Mouse (Mus musculus) E14TG2a.4 (cell line): ENCODE data around the gene 9130023H24Rik.

ENCODE experiments used
- CTCF ChIP-seq: conservative IDR thresholded peaks from 2 replicates; pipeline ENCODE4 v1.5.1; 2014; ENCODE audit warnings: low read length
- NANOG ChIP-seq: IDR thresholded peaks from 2 replicates; pipeline ENCODE4 v1.6.1; 2014; ENCODE audit warnings: borderline replicate concordance, low read length, mixed read lengths
- POU5F1 ChIP-seq: IDR thresholded peaks from 2 replicates; pipeline ENCODE4 v1.6.1; 2014; ENCODE audit warnings: low read length, borderline replicate concordance

GRCm38 (mm10) chr7:128251946-128252345 lies 14.1 kb upstream of the 9130023H24Rik start:
- TF ChIP-seq CTCF: no peak
- TF ChIP-seq POU5F1: no peak
- no peak for TF ChIP-seq NANOG
